Mouse (Mus musculus) heart, adult 11 months (tissue): ENCODE measurements around the gene Htr2b.
A peak's percentile ranks its signal among the peaks of the same experiment; 100 is the strongest.

ENCODE experiments used
- DNase-seq: peaks from one replicate; pipeline ENCODE4 v3.0.0; 2022

Gene Htr2b

GRCm38 (mm10) chr1:86076565-86076964 lies 35.2 kb downstream of the Htr2b start:
- DNase-seq = no peak

DNA sequence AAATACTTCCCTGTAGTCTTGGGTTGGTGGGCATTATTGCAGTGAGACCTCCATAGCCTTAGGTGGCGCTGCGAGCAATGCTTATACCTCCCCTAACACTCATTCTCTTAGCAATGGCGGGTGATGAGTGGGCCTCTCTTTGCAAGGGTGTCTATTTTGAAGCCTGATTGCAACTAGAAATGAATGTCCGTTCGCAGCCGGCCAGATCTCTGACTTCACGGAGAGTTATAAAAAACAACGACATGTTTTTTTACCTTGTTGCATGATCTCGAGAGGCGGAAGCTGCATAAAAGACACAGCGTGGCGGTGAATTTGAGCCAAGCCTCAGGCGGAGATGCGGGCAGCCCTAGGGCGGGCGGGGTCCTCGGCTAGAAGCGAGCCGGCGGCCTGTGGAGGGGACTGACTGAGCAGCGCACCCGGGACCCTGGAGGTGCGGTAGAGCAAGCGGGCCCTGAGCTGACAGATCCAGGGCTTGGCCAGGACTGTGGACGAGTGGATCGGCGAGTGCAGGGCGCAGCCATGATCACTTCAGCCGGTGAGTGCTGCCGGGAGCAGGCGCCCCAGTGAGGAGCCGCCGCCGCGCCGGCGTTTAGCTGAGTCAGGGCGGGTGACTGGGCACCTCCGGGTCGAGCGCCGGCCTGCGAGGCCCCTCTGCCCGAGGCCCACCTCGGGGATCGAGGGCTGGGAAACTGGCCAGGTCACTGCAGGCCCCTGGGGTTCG lies 47.3 kb downstream of the Htr2b start, which contains the start of gene Psmd1:
Psmd1 (plus strand) TSS at position 117 of the 721 bp plus-strand sequence.
- peak; percentile 99 for DNase-seq

DNA sequence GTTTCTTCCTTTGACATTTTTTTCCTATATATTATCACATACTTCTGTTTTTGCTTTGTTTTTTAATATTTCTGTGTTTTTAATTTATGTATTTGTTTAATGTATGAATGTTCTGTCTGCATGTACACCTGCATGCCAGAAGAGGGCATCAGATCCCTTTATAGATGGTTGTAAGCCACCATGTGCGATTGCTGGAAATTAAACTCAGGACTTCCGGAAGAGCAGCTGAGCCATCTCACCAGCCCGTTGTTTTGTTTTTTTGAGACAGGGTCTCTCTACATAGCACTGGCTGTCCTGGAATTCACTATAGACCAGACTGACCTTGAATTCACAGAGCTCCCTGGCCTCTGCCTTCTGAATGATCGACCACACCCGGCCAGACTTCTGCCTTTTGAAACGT lies 49.2 kb downstream of the Htr2b start:
- no peak for DNase-seq

GRCm38 (mm10) chr1:86058856-86059769 lies 52.7 kb downstream of the Htr2b start:
- peak; percentile 99 for DNase-seq

DNA sequence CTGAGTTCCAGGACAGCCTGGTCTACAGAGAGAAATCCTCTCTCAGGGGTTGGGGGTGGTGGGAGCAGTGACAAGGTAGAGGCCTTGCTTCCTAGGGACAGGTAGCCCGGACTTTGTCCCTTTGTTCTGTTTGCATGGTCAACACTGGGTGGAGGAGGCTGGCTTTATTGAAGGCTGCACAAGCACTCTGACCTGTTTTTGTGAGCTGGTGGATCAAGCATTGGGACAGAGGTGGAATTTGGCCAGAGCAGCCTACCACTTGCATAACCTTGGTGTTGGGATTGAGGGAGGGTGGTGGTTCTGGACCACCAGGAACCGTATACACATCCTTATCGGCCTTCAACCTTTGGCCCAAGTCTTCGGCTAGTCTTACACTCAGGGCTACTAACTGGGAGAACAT lies 55.5 kb downstream of the Htr2b start:
- DNase-seq = no peak

GRCm38 (mm10) chr1:86054943-86055342 lies 56.8 kb downstream of the Htr2b start:
- DNase-seq = no peak

DNA sequence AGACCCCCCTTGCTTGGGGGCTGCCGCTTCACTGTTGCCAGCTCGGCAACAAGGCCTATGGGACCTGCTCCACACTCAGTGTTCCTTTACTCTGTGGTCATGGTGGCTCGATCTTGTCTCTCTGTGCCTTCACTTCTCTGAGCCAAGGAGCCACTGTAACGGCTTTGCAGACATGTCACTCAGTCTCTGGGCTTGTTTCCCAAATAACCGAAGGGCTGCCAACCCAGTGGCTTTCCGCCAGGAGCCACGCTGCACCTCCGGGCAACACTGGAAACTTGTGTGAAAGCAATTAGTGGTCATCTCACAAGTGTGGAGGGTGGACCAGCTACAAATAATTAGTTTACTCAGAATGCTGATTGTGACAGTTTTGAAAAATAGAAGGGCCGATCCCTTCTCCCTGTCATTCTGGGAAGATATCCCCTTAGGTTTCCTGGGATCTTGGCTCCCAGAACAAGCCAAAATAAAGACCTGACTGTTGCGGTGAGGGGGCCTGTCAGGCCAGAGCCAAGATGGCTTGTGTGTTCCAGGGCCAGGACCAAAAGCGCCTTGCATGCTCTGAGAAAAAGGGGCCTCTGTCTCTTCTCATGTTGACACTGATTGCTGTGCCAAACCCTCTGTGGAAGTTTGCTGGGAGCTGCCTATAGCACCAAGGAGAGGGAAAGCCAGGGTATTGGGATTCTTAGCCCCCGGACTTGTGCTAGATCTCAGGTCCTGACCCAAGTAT lies 58.4 kb downstream of the Htr2b start:
- peak; percentile 94 for DNase-seq
